Comparison of ENCODE assay signal across 18 mouse cellular contexts in the genomic region with DNA sequence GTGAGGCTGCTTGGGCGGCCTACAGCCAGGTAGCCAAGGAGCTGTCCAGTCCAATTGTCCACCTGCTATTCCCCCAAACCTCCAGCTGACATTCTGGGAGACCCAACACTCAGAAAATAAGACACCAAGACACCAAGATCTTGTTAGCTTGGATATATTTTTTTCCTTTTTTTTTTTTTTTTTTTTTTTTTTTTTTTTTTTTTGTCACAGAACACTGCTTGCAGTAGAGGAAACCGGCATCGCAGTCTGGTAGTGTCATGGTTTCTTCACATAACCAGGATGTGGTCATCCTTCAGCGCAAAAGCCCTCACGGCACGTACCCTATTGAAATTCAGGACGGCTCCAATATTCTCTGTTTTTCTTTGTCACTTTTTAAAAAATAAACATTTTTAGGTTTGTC.
"Had no signal": no experiment of that assay in that cellular context is flagged by ENCODE, and none has a peak within 500 bp of the region (broad histone marks: within the 10 kb centered on the region; RNA-seq: fewer than 3 reads in every experiment).

No protein-coding gene starts in this region.

- H3K9me3 ChIP-seq: kidney, embryonic 15.5 days; midbrain, embryonic 10.5 days; neural tube, embryonic 12.5 days had no signal

- H3K9ac ChIP-seq: kidney, embryonic 15.5 days; limb, embryonic 13.5 days; liver, embryonic 14.5 days; neural tube, embryonic 12.5 days had no signal

- DNase-seq: kidney, adult 2 months; kidney, postnatal 14 days; layer of hippocampus, adult 9-11 months; layer of hippocampus, postnatal 36 days; lung, adult 2 months; lung, postnatal 36 days; midbrain, embryonic 14.5 days; right cerebral cortex, adult 18-20 months; right cerebral cortex, postnatal 25 days; thymus, adult 2 months had no signal

- H3K4me1 ChIP-seq: limb, embryonic 13.5 days; midbrain, embryonic 10.5 days; neural tube, embryonic 12.5 days had no signal

- ATAC-seq: intestine, embryonic 16.5 days; lung, postnatal 0 days had no signal

- H3K27ac ChIP-seq: kidney, embryonic 15.5 days; limb, embryonic 13.5 days; liver, embryonic 14.5 days; midbrain, embryonic 10.5 days; neural tube, embryonic 12.5 days had no signal

- H3K4me3 ChIP-seq: kidney, embryonic 15.5 days; limb, embryonic 13.5 days; midbrain, embryonic 10.5 days; myocyte; neural tube, embryonic 12.5 days had no signal
